Mouse (Mus musculus): ENCODE results near the gene Plekha6. TPM values are rescaled to one million over a fixed set of nuclear protein-coding genes. Genes with fewer than 3 reads are reported as not detected.

Plekha6 gene
- total RNA-seq, 1 experiment from 2014 or later: 18.4 TPM

DNA sequence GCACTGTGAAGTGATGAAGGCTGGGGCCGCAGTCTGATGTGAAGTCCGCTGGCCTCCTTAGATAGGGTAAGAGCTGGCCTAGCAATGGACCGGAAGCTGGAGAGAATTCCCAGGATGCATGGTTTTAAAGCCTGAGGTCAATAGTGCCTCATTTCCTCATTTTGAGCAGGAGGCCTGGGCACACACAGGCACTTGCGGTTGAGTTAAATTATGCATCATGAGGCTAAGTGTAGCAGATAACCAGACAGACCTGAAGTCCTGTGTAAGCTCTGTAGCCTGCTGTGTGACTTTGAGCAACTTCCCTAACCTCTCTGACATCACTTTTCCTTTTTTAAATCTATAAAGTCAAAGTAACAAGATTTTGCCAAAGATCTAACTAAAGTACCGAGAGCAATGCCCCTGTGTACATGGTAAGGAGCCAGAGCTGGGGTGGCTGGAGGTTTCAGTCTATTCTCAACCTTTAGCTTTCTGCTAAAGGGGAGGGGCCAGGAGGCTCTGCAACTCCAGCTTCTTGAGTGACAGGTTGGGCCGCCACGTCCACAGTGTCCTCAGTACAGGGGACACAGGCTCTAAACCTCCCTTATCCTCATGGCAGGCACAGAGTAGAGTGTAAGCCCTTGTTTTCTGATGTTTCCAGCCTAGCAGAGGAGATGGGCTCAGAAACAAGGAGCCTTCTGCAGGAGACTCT is 50.8 kb downstream of the Plekha6 start:
- no peak for DNase-seq

DNA sequence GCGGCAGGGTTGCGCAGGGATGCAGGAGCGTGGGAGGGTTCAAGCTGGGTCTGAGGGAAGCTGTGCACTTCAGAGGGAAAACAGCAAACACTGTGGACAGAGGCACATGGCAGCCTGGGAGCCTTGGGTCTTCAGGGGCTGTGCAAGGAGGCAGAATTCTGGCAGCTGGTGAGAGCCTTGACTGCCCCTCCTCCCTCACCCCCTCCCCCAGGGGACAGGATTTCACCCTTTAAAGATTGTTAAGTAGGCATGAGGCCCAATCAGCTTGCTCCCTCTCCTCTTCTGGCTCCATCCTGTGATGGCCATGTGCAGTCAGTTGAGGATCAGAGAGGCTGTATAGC is 51.3 kb downstream of the Plekha6 start:
- no peak for DNase-seq

DNA sequence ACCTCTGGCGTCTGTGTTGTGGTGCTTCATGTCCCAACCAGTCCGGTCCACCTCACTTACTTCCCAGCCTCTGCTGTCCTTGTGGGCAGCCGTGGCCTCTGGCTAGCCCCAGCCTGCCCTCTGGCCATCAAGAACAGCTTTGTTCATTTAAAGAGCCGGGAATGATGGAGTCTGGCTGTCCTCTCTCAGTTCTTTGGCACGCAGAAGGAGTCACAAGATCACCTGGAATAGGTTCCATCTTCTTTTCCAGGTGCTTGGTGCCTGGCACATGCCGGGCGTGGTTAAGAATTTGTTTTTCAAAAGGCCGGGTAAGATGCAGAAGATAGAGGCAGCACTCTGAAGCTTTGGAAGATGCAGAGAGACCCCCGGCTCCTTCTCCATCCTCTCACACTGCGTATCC is 51.7 kb downstream of the Plekha6 start:
- DNase-seq: no peak

GRCm38 (mm10) chr1:133217031-133217430 is 53.0 kb downstream of the Plekha6 start:
- no peak for DNase-seq

DNA sequence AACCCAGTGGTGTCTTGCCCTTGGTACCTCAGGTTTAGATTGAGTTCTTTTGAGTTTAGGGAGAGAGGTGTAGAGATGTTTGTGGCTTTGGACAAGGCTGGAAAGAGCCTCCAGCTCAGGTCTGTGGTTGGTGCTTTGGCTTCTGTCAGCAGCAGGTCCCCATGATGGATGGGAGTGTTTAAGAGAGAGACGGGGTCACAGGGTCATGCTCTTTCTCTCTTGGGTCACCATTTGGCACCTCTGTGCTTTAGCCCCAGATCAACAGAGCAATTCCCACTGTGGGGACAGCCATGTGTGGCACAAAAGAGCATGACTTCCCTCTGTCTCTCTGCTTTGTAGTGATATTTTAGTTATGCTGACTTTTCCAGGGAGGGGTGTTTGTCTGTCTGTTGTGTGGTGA is 55.1 kb downstream of the Plekha6 start:
- DNase-seq: no peak

- DNase-seq: no peak
Measured at GRCm38 (mm10) chr1:133221459-133221858, 57.4 kb downstream of the Plekha6 start.

DNA sequence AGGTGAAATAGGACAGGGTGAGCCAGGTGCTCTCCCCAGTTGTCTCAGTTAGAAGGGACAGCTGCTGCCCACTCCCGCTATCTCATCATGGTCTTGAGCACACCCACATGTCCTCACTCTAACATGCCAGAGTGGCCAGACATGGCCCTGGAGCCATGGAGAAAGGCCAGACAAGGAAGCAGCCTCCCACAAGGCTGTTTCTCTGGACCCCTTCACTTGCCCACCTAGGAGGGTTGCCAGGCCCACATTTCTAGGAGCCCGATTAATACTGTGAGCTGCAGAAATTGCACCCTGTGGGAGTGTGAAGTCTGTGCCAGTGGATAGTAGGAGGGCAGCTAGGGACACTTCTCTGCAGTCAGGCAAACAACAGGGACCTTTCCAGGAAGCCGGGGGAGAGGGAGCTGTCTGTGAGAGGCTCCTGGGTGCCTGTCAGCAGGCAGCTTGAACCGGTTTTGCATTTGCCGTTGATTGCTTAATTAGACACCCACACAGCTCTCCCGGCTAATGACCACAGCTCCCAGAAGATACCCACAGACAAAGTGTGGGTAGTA is 58.5 kb downstream of the Plekha6 start:
- DNase-seq: no peak

- DNase-seq: no peak
Measured at GRCm38 (mm10) chr1:133224674-133225073, 60.7 kb downstream of the Plekha6 start.

GRCm38 (mm10) chr1:133225137-133225536 is 61.1 kb downstream of the Plekha6 start:
- no peak for DNase-seq

DNA sequence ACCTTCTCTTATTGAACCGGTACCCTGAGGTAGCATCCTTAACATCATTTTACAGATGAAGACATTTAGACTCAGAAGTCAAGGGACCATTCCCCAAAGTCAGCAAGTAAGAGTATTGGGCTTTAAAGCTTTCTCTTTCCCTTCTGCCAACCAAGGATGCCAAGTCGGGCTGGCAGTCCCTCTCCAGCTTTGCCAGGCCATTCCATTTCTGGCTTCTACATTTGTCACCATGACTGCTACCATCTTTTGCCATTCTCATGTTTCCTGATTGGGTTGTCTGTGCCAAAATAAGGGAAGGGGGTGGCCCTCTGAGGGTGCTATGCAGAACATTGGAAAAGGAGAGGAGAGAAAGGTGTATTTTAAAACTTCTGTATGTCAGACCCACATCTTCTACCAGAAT is 61.6 kb downstream of the Plekha6 start:
- no peak for DNase-seq

- DNase-seq: peak; percentile 39
Measured at GRCm38 (mm10) chr1:133225963-133226660, 62.1 kb downstream of the Plekha6 start.

GRCm38 (mm10) chr1:133226928-133227327 is 62.9 kb downstream of the Plekha6 start:
- peak; percentile 70 for DNase-seq

DNA sequence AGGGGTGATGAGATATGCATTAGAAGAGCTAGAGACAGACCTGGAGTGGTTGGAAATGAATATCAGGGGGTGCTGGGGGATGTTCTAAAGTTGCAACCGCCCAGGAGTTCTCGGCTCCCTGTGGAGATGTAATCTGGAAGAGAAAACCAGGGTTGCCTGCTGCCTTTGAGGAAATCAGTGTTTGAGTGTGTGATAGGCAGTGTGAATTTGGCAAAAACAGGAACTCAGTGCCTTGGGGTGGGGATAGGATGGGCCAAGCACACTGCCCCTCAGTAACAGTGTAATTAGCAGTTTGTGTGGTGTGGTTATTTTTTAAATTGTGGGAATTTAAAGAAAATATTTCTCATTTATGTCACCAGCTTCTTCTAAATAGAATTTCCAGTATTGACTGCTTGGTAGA is 63.4 kb downstream of the Plekha6 start:
- no peak for DNase-seq

DNA sequence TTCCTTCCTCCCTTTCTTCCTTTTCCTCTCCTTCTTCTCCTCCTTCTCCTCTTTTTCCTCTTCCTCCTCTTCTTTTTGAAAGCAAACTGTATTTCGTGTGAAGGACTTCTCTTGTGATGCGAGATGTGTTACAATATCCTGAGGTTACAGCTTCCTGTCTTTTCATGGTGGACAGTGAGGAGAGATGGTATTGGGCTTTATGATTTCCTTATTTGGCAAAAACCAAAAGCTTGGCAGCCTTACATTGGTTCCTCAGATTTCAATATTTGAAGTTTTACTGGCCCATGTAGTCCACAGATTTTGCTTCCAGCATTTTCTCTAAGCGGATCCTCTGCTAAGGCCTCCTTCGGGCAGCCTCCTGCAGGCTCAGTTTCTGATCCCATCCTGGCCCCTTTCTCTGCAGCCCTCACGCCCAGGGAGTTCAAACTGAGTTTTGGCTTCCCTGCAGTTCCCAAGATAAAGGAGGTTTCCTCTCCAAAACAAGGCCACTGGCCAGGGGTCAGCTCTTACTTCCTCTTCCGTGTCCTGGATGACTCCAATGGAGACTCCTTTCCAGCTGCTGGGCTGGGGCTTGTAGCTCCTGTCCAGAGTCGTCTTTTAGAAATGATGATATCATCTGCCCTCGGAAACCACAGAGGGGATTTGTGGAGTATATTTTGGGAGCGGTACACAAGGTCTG is 64.9 kb downstream of the Plekha6 start:
- DNase-seq: no peak

DNA sequence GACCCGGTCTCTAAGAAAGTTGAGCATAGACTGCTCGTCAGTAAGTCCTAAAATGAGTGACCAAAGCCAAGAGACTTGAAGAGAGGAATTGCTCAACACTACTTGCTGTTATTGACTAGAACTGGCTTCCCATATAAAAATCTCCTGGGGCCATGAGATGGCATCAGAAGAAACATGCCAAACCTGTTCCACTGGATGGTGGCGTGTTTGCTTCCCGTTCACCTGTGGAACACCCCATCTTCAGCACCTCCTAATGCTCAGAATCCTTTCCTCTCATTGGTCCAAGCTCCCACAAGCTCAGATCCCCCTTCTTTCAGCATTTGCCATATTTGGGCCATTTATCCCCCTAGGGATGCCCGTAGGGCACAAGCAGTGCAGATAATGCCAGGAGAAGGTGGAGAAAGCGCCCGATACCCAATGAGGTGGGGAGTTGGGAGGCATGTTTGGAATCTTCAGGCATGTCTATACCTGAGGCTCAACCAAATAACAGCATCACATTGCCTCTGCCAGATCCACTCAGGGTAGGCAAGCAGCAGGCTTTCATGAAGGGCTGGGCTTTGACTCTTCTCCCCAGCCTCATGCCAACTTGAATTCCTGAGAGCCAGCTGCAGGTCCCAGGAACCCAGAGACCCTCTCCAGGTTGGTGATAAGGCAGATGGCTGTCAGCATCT is 67.6 kb downstream of the Plekha6 start:
- no peak for DNase-seq

- DNase-seq: peak; percentile 38
Measured at GRCm38 (mm10) chr1:133235909-133236308, 71.9 kb downstream of the Plekha6 start.

GRCm38 (mm10) chr1:133236693-133237440 is 72.9 kb downstream of the Plekha6 start:
- peak; percentile 34 for DNase-seq

DNA sequence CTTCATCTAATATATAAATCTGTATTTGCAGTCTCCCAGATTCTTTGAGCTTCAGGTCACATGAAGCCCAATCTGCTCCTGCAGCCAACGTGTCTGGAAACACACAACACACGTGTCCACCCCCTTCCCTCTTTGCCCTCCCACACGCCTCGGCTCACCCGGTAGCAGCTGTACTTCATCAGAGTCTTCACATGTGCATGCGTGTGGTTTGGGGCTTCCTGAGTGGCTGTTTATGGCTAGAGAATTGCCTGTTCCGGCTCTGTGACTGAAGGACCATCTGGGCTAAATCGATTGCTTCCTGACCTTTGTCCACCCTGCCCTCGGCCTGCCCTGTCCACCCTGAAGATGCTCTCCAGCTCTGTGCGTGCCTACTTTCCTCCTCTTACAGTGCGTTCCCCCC is 73.7 kb downstream of the Plekha6 start:
- DNase-seq: no peak

DNA sequence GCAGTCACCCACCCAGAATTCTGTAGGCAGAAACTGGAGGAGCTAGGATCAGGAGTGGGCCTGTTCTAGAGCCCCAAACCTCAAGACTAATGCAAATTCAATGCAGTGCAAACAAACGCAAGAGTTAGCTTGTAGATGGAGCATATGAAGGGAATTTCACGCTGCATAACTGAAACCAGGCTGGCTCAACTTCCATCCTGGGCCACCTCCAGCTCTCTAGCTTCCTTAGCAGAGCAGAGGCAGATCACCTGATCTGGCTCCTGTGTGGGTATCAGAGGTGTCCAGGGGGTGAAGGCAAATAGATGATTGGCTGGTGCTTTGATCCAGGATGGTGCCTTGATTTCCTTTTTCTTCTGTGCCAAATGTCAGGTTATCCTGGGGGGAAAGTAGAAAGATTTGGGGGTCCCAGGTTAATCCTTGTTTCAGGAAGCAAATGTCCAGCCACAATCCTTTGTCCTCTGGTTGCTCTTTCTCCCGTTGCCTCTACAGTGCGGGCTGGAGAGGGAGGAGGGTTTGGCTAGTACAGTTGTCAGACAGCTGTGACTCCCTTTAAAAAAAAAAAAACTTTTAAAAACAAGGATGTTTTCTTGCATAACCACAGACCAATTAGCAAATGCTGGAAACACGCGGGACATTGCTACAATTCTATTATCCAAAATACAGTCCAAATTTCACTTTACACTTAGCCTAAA is 75.3 kb downstream of the Plekha6 start:
- no peak for DNase-seq

- no peak for DNase-seq
Measured at GRCm38 (mm10) chr1:133239813-133240160, 75.8 kb downstream of the Plekha6 start.

DNA sequence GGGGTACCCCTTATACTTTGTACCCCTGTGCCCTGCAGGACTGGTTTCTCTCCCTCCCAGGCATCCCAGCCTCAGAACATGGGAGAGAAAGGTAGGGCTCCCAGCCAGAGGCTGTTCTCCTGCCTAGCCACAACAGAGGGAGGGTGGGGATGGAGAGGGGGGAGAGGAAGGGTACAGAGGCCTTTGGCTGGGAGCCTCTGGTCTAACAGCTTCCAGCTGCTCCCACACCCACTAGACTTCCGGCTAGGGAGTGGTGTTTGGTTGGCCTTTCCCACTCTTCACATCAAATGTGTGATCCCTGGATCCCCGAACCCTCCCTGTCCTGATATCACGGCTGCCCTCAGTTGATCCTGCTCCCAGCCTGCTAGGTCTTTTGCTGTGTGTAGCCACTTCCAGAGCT is 76.9 kb downstream of the Plekha6 start:
- DNase-seq: no peak
